Mouse (Mus musculus): Measurements from ENCODE around the gene Crat.

GRCm38 (mm10) chr2:30437791-30438190 lies 22.2 kb upstream of the Crat start:
- TF ChIP-seq GATA1 (IDR thresholded peaks at IDR 0.05; ENCODE audit: borderline replicate concordance, low read length) (no peak), FLI1 (IDR thresholded peaks at IDR 0.05; ENCODE audit: low read length) (no peak)
